Mouse (Mus musculus) olfactory bulb, adult 2 months (tissue): ENCODE results near the gene Pibf1. TPM values are rescaled to one million over a fixed set of nuclear protein-coding genes. Genes with fewer than 3 reads are reported as not detected.
A peak's percentile ranks its signal among the peaks of the same experiment; 100 is the strongest.

Experiments
- H3K27ac ChIP-seq: fragments of 200-500 bp; 2 replicates; pipeline ENCODE4 v1.5.1; 2012; ENCODE audit warnings: low read depth, low read length; ENCODE audit not compliant: insufficient read depth
- H3K4me1 ChIP-seq: fragments of 200-500 bp; 2 replicates; pipeline ENCODE4 v1.6.1; 2012; ENCODE audit warnings: low read length; ENCODE audit not compliant: control insufficient read depth, insufficient read depth
- H3K4me3 ChIP-seq: fragments of 200-500 bp; 2 replicates; pipeline ENCODE4 v1.5.1; 2012; ENCODE audit warnings: mild to moderate bottlenecking, low read depth, low read length, moderate library complexity; ENCODE audit not compliant: insufficient read depth
- CTCF ChIP-seq: fragments of 200-500 bp; IDR thresholded peaks from 2 replicates; pipeline ENCODE4 v1.5.1; 2012; ENCODE audit warnings: low read depth, mild to moderate bottlenecking, low read length, moderate library complexity; ENCODE audit not compliant: insufficient read depth
- POLR2A ChIP-seq: fragments of 200-500 bp; IDR thresholded peaks from 2 replicates; pipeline ENCODE4 v1.6.1; 2012; ENCODE audit warnings: mild to moderate bottlenecking, low read depth, low read length, moderate library complexity; ENCODE audit not compliant: insufficient read depth
- WGBS: fragments of 180-500 bp; shearing (Covaris S2); methylation state at CpG from one replicate; pipeline ENCODE4 v1.1.7; 2018; 5-methylcytosine and 5-hydroxymethylcytosine counted together
- polyA plus RNA-seq: library from polyadenylated mRNA; stranded (reverse); fragments of >200 nt; gene quantifications from 2 replicates; pipeline ENCODE4 v1.2.4, GENCODE M21; 2012; ENCODE audit warnings: low replicate concordance; ENCODE audit not compliant: missing spikeins, insufficient read depth, insufficient read length

The Pibf1 gene
- polyA plus RNA-seq, 1 experiment, result not detected

- Histone ChIP-seq H3K4me1 (no peaks in the 10 kb centered on the region), H3K27ac (no peak overlapping the region), H3K4me3 (no peak overlapping the region)
- 84% methylated on average over 2 of the region's 2 CpGs for WGBS
- TF ChIP-seq CTCF (no peak), POLR2A (no peak)
These were observed 34.8 kb downstream of the Pibf1 start for GRCm38 (mm10) chr14:99134048-99134447.

- Histone ChIP-seq H3K27ac (no peak overlapping the region), H3K4me3 (no peak overlapping the region), H3K4me1 (no peaks in the 10 kb centered on the region)
- WGBS, result 95% methylated on average over 9 of the region's 9 CpGs
- TF ChIP-seq POLR2A, result no peak
- TF ChIP-seq CTCF, result no peak
These were observed 36.5 kb downstream of the Pibf1 start for GRCm38 (mm10) chr14:99135761-99136160.

- H3K27ac ChIP-seq, result no peak overlapping the region
- 97% methylated on average over 16 of the region's 16 CpGs for WGBS
- no peaks in the 10 kb centered on the region for H3K4me1 ChIP-seq
- no peak overlapping the region for H3K4me3 ChIP-seq
- TF ChIP-seq CTCF (no peak), POLR2A (no peak)
These were observed 37.1 kb downstream of the Pibf1 start for GRCm38 (mm10) chr14:99136297-99136696.

GRCm38 (mm10) chr14:99140036-99140435 lies 40.8 kb downstream of the Pibf1 start:
- no peak overlapping the region for H3K4me3 ChIP-seq
- no peaks in the 10 kb centered on the region for H3K4me1 ChIP-seq
- no peak overlapping the region for H3K27ac ChIP-seq
- WGBS, result 96% methylated on average over 2 of the region's 2 CpGs
- TF ChIP-seq CTCF (no peak), POLR2A (no peak)

GRCm38 (mm10) chr14:99141786-99142633 lies 42.8 kb downstream of the Pibf1 start:
- H3K27ac ChIP-seq, result no peak overlapping the region

GRCm38 (mm10) chr14:99146841-99147240 lies 47.6 kb downstream of the Pibf1 start:
- TF ChIP-seq CTCF (no peak), POLR2A (no peak)
- no peaks in the 10 kb centered on the region for H3K4me1 ChIP-seq
- H3K27ac ChIP-seq, result no peak overlapping the region
- WGBS, result 83% methylated on average over 1 of the region's 1 CpGs
- no peak overlapping the region for H3K4me3 ChIP-seq

More at GRCm38 (mm10) chr14:99141786-99142633, 42.8 kb downstream of the Pibf1 start:
- no peak for TF ChIP-seq POLR2A
- TF ChIP-seq CTCF, result peak; percentile 76
- no peak overlapping the region for H3K4me3 ChIP-seq
- WGBS, result 32% methylated on average over 15 of the region's 15 CpGs
- no peaks in the 10 kb centered on the region for H3K4me1 ChIP-seq

GRCm38 (mm10) chr14:99152683-99153082 lies 53.5 kb downstream of the Pibf1 start:
- Histone ChIP-seq H3K4me1 (no peaks in the 10 kb centered on the region), H3K27ac (no peak overlapping the region), H3K4me3 (no peak overlapping the region)
- TF ChIP-seq POLR2A, result no peak
- TF ChIP-seq CTCF, result no peak
- over 99% methylated on average over 4 of the region's 4 CpGs for WGBS

- WGBS, result 78% methylated on average over 6 of the region's 6 CpGs
- Histone ChIP-seq H3K27ac (no peak overlapping the region), H3K4me3 (no peak overlapping the region), H3K4me1 (no peaks in the 10 kb centered on the region)
- TF ChIP-seq CTCF, result no peak
- TF ChIP-seq POLR2A, result no peak
These were observed 60.7 kb downstream of the Pibf1 start for GRCm38 (mm10) chr14:99159940-99160339.

GRCm38 (mm10) chr14:99163051-99163450 lies 63.8 kb downstream of the Pibf1 start:
- no peaks in the 10 kb centered on the region for H3K4me1 ChIP-seq
- 75% methylated on average over 3 of the region's 3 CpGs for WGBS
- no peak for TF ChIP-seq POLR2A
- no peak overlapping the region for H3K4me3 ChIP-seq
- no peak overlapping the region for H3K27ac ChIP-seq

GRCm38 (mm10) chr14:99174138-99174745 lies 75.0 kb downstream of the Pibf1 start:
- H3K4me1 ChIP-seq, result no peaks in the 10 kb centered on the region
- no peak for TF ChIP-seq POLR2A
- TF ChIP-seq CTCF, result no peak
- no peak overlapping the region for H3K4me3 ChIP-seq
- WGBS, result 89% methylated on average over 4 of the region's 4 CpGs
- no peak overlapping the region for H3K27ac ChIP-seq
